Comparison of ENCODE assay signal across 17 mouse cellular contexts in the genomic region with DNA sequence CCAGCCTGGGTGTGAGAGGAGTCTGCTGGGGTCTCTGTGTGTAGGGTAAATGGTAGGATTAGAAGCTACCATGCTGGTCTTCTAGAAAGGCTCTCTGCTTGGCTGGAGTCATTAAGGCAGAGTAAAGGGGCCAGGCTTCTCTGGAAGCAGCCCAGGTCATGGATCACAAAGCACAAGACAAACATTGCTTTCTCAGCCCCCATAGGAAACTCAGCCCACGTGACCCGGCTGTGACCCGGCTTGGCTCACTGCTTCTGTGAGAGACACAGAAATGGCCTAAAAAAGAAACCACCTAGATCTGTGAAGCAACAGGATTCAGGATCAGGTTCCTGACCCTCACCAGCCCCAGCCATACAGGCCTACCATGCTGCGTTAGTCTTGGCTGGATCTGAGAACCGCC. TPM values are rescaled to one million over a fixed set of nuclear protein-coding genes. Genes with fewer than 3 reads are reported as not detected.
A peak's percentile ranks its signal among the peaks of the same experiment; 100 is the strongest.
DNase-seq lines count a peak whose midpoint lies in the region; ATAC-seq and TF ChIP-seq lines count a peak whose summit lies in the region.
"Had no signal": no experiment of that assay in that cellular context is flagged by ENCODE, and none has a peak within 500 bp of the region (broad histone marks: within the 10 kb centered on the region; RNA-seq: fewer than 3 reads in every experiment).

No protein-coding gene starts in this region.

- peaks cover 35% of the 10 kb centered on the region for H3K4me1 ChIP-seq in forebrain, embryonic 10.5 days
- H3K4me1 ChIP-seq in forebrain, embryonic 11.5 days (replicated peaks; ENCODE audit: control insufficient read depth, insufficient read depth, low read length) = no peaks in the 10 kb centered on the region
- no peaks in the 10 kb centered on the region for H3K4me1 ChIP-seq in forebrain, embryonic 14.5 days (ENCODE audit: control insufficient read depth, insufficient read depth, low read length)
- H3K4me1 ChIP-seq: midbrain, embryonic 15.5 days had no signal

- no peak overlapping the region for H3K4me3 ChIP-seq in forebrain, embryonic 10.5 days
- H3K4me3 ChIP-seq in forebrain, embryonic 11.5 days (ENCODE audit: low read depth, low read length) = no peak overlapping the region
- no peak overlapping the region for H3K4me3 ChIP-seq in myocyte
- no peak overlapping the region for H3K4me3 ChIP-seq in forebrain, embryonic 14.5 days (ENCODE audit: low read depth, low read length)
- H3K4me3 ChIP-seq: lung, embryonic 15.5 days; midbrain, embryonic 15.5 days had no signal

- no peaks in the 10 kb centered on the region for H3K36me3 ChIP-seq in forebrain, embryonic 10.5 days (replicated peaks)
- no peaks in the 10 kb centered on the region for H3K36me3 ChIP-seq in forebrain, embryonic 11.5 days (ENCODE audit: control insufficient read depth, insufficient read depth, low read length)
- no peaks in the 10 kb centered on the region for H3K36me3 ChIP-seq in myocyte (ENCODE audit: control insufficient read depth, insufficient read depth)
- no peaks in the 10 kb centered on the region for H3K36me3 ChIP-seq in forebrain, embryonic 14.5 days (ENCODE audit: control insufficient read depth, insufficient read depth, low read length)
- H3K36me3 ChIP-seq: lung, embryonic 15.5 days; midbrain, embryonic 15.5 days had no signal

- no peak overlapping the region for H3ac ChIP-seq in myocyte (ENCODE audit: control insufficient read depth, insufficient read length)

- no peaks in the 10 kb centered on the region for H3K79me2 ChIP-seq in myocyte (ENCODE audit: control insufficient read depth, insufficient read depth)

- no peak for DNase-seq in forebrain, embryonic 10.5 days (ENCODE audit: extremely low spot score, low spot score)
- DNase-seq in forebrain, embryonic 11.5 days (ENCODE audit: low spot score) = no peak
- peak; percentile 81 to 83 for DNase-seq in B cell, adult 2 months
- peak; percentile 52 to 66 for DNase-seq in kidney, adult 8-10 months
- no peak for DNase-seq in forebrain, embryonic 14.5 days (ENCODE audit: low spot score)
- no peak for DNase-seq in right cerebral cortex, postnatal 10 days (ENCODE audit: low spot score in 2 of 2)
- no peak for DNase-seq in thymus, postnatal 0 days (ENCODE audit: low spot score)
- DNase-seq: gastrocnemius, postnatal 36 days; left cerebral cortex, postnatal 4 days had no signal

- H3K9ac ChIP-seq in forebrain, embryonic 11.5 days (ENCODE audit: low read length) = no peak overlapping the region
- H3K9ac ChIP-seq in forebrain, embryonic 14.5 days (ENCODE audit: low read length) = no peak overlapping the region
- H3K9ac ChIP-seq: lung, embryonic 15.5 days; midbrain, embryonic 15.5 days had no signal

- H3K27ac ChIP-seq in forebrain, embryonic 10.5 days = peak overlapping the region; percentile 22
- H3K27ac ChIP-seq in forebrain, embryonic 11.5 days (ENCODE audit: low read depth, low read length) = no peak overlapping the region
- H3K27ac ChIP-seq in forebrain, embryonic 14.5 days (ENCODE audit: low read depth, low read length) = no peak overlapping the region
- H3K27ac ChIP-seq: lung, embryonic 15.5 days; midbrain, embryonic 15.5 days had no signal

- 64% methylated on average over 5 of the region's 5 CpGs for WGBS in forebrain, embryonic 10.5 days
- WGBS in forebrain, embryonic 11.5 days = 63% methylated on average over 5 of the region's 5 CpGs
- 75% methylated on average over 5 of the region's 5 CpGs for WGBS in forebrain, embryonic 14.5 days

- no peaks in the 10 kb centered on the region for H3K9me3 ChIP-seq in forebrain, embryonic 10.5 days
- H3K9me3 ChIP-seq in forebrain, embryonic 11.5 days (ENCODE audit: control insufficient read depth, low read length) = no peaks in the 10 kb centered on the region
- no peaks in the 10 kb centered on the region for H3K9me3 ChIP-seq in forebrain, embryonic 14.5 days (replicated peaks; ENCODE audit: control insufficient read depth, low read length)
- H3K9me3 ChIP-seq: lung, embryonic 15.5 days; midbrain, embryonic 15.5 days had no signal

- TF ChIP-seq POLR2A in myocyte (IDR thresholded peaks at IDR 0.05; ENCODE audit: insufficient read length, low read depth) = no peak

- H3K4me2 ChIP-seq in forebrain, embryonic 11.5 days (ENCODE audit: low read depth, low read length, severe bottlenecking) = no peak overlapping the region
- H3K4me2 ChIP-seq in myocyte (ENCODE audit: low read depth) = no peak overlapping the region
- no peak overlapping the region for H3K4me2 ChIP-seq in forebrain, embryonic 14.5 days (ENCODE audit: low read length)
- H3K4me2 ChIP-seq: lung, embryonic 15.5 days; midbrain, embryonic 15.5 days had no signal

- H3K27me3 ChIP-seq in forebrain, embryonic 10.5 days (ENCODE audit: poor library complexity, severe bottlenecking) = no peaks in the 10 kb centered on the region
- H3K27me3 ChIP-seq in forebrain, embryonic 11.5 days (ENCODE audit: control insufficient read depth, insufficient read depth, low read length) = no peaks in the 10 kb centered on the region
- H3K27me3 ChIP-seq in myocyte (ENCODE audit: control insufficient read depth, insufficient read depth, insufficient read length) = peaks cover 27% of the 10 kb centered on the region
- H3K27me3 ChIP-seq in forebrain, embryonic 14.5 days (replicated peaks; ENCODE audit: control insufficient read depth, insufficient read depth, low read length) = no peaks in the 10 kb centered on the region
- H3K27me3 ChIP-seq: lung, embryonic 15.5 days; midbrain, embryonic 15.5 days had no signal

- no peak for ATAC-seq in forebrain, embryonic 11.5 days (replicated peaks; ENCODE audit: low FRiP score)
- no peak for ATAC-seq in forebrain, embryonic 14.5 days
- ATAC-seq: hindbrain, embryonic 16.5 days; midbrain, embryonic 15.5 days had no signal

TF ChIP-seq in myocyte, 11 proteins besides CTCF, POLR2A, EP300 and RAD21:
- peak; percentile 29 for TF ChIP-seq USF1 (IDR thresholded peaks at IDR 0.05; ENCODE audit: low read depth)
- TF ChIP-seq POLR2AphosphoS2 (IDR thresholded peaks at IDR 0.05; ENCODE audit: insufficient read length, low read depth) = no peak

RNA-seq across cellular contexts. Expression of gene Cd79b, which starts 10.3 kb away (rescaled TPM):
- polyA plus RNA-seq in forebrain, embryonic 10.5 days (2016; fragmentation: Nextera tagmentation; extraction: Ambion mirVana) = 0.82 and 1.2 TPM in 2 replicates
- 0.31 and 0.79 TPM in 2 replicates for polyA plus RNA-seq in forebrain, embryonic 11.5 days (2014; fragmentation: Nextera tagmentation; extraction: Ambion mirVana)
- polyA plus RNA-seq in myocyte (2012; fragmentation: generic; extraction: Trizol) = not detected
- polyA plus RNA-seq in forebrain, embryonic 14.5 days (2014; fragmentation: Nextera tagmentation; extraction: Ambion mirVana) = 0.79 and 0.95 TPM in 2 replicates
- polyA plus RNA-seq in thymus, postnatal 0 days (2015; fragmentation: Nextera tagmentation; extraction: Ambion mirVana) = 38.5 and 39.6 TPM in 2 replicates

RNA-seq across cellular contexts. Expression of gene Gh, which starts 23.2 kb away (rescaled TPM):
- not detected in 2 replicates for polyA plus RNA-seq in forebrain, embryonic 10.5 days (2016; fragmentation: Nextera tagmentation; extraction: Ambion mirVana)
- polyA plus RNA-seq in forebrain, embryonic 11.5 days (2014; fragmentation: Nextera tagmentation; extraction: Ambion mirVana) = not detected in 2 replicates
- not detected for polyA plus RNA-seq in myocyte (2012; fragmentation: generic; extraction: Trizol)
- not detected in 2 replicates for polyA plus RNA-seq in forebrain, embryonic 14.5 days (2014; fragmentation: Nextera tagmentation; extraction: Ambion mirVana)
- polyA plus RNA-seq in thymus, postnatal 0 days (2015; fragmentation: Nextera tagmentation; extraction: Ambion mirVana) = 0.38 and 0.75 TPM in 2 replicates
- polyA plus RNA-seq: cortical plate, adult 2 months; heart, embryonic 16.5 days; lung, embryonic 15.5 days; midbrain, embryonic 15.5 days; neural tube, embryonic 14.5 days; testis, adult 2 months had no signal

RNA-seq across cellular contexts. Expression of gene Scn4a, which starts 28.2 kb away (rescaled TPM):
- polyA plus RNA-seq in forebrain, embryonic 10.5 days (2016; fragmentation: Nextera tagmentation; extraction: Ambion mirVana) = 0.07 TPM in 1 of 2 replicates, not detected in the other
- 0.11 TPM in 1 of 2 replicates, not detected in the other for polyA plus RNA-seq in forebrain, embryonic 11.5 days (2014; fragmentation: Nextera tagmentation; extraction: Ambion mirVana)
- 15.3 TPM for polyA plus RNA-seq in myocyte (2012; fragmentation: generic; extraction: Trizol)
- not detected in 2 replicates for polyA plus RNA-seq in forebrain, embryonic 14.5 days (2014; fragmentation: Nextera tagmentation; extraction: Ambion mirVana)
- polyA plus RNA-seq in thymus, postnatal 0 days (2015; fragmentation: Nextera tagmentation; extraction: Ambion mirVana) = 0.04 TPM in 1 of 2 replicates, not detected in the other
- polyA plus RNA-seq: hindbrain, embryonic 16.5 days; midbrain, embryonic 15.5 days; neural tube, embryonic 14.5 days had no signal

RNA-seq across cellular contexts. Expression of gene Prr29, which starts 40.4 kb away (rescaled TPM):
- not detected in 2 replicates for polyA plus RNA-seq in forebrain, embryonic 10.5 days (2016; fragmentation: Nextera tagmentation; extraction: Ambion mirVana)
- not detected in 2 replicates for polyA plus RNA-seq in forebrain, embryonic 11.5 days (2014; fragmentation: Nextera tagmentation; extraction: Ambion mirVana)
- polyA plus RNA-seq in myocyte (2012; fragmentation: generic; extraction: Trizol) = 0.32 TPM
- not detected in 2 replicates for polyA plus RNA-seq in forebrain, embryonic 14.5 days (2014; fragmentation: Nextera tagmentation; extraction: Ambion mirVana)
- 31.2 and 33.1 TPM in 2 replicates for polyA plus RNA-seq in thymus, postnatal 0 days (2015; fragmentation: Nextera tagmentation; extraction: Ambion mirVana)
- polyA plus RNA-seq: hindbrain, embryonic 16.5 days; midbrain, embryonic 15.5 days; neural tube, embryonic 14.5 days had no signal

RNA-seq across cellular contexts. Expression of gene Tcam1, which starts 48.4 kb away (rescaled TPM):
- polyA plus RNA-seq in forebrain, embryonic 10.5 days (2016; fragmentation: Nextera tagmentation; extraction: Ambion mirVana) = 0.15 TPM in 2 replicates
- 0.15 and 0.29 TPM in 2 replicates for polyA plus RNA-seq in forebrain, embryonic 11.5 days (2014; fragmentation: Nextera tagmentation; extraction: Ambion mirVana)
- 0.11 TPM for polyA plus RNA-seq in myocyte (2012; fragmentation: generic; extraction: Trizol)
- polyA plus RNA-seq in forebrain, embryonic 14.5 days (2014; fragmentation: Nextera tagmentation; extraction: Ambion mirVana) = 0.05 and 0.22 TPM in 2 replicates
- polyA plus RNA-seq in thymus, postnatal 0 days (2015; fragmentation: Nextera tagmentation; extraction: Ambion mirVana) = 0.40 and 0.54 TPM in 2 replicates
- polyA plus RNA-seq: neural tube, embryonic 14.5 days had no signal

Comparison
In these comparisons a context has a peak if more than half of its experiments do, and no peak if none do; other contexts are left out.
1. DNase-seq: peak in B cell, adult 2 months (2 of 2) and kidney, adult 8-10 months (2 of 2); none in forebrain, embryonic 10.5 days (single experiment), forebrain, embryonic 11.5 days (single experiment), forebrain, embryonic 14.5 days (single experiment), right cerebral cortex, postnatal 10 days (0 of 2) and thymus, postnatal 0 days (single experiment).
2. RNA of gene Cd79b, which starts 10.3 kb away (polyA plus RNA-seq): 38.5 to 39.6 TPM in thymus, postnatal 0 days; 0.79 to 0.95 TPM in forebrain, embryonic 14.5 days, 0.82 to 1.2 TPM in forebrain, embryonic 10.5 days, 0.31 to 0.79 TPM in forebrain, embryonic 11.5 days and not detected in myocyte (single experiment); every median in the first group is over 10 times any median in the second.
3. RNA of gene Scn4a, which starts 28.2 kb away (polyA plus RNA-seq): 15.3 TPM in myocyte (single experiment); 0.04 TPM in thymus, postnatal 0 days, 0.07 TPM in forebrain, embryonic 10.5 days, 0.11 TPM in forebrain, embryonic 11.5 days and not detected in forebrain, embryonic 14.5 days; every median in the first group is over 10 times any median in the second.